Mouse (Mus musculus) liver, embryonic 13.5 days (tissue): Measurements from ENCODE around the gene Vmn2r13. TPM values are rescaled to one million over a fixed set of nuclear protein-coding genes. Genes with fewer than 3 reads are reported as not detected.
"Not testable (repeated sequence)": the region's sequence is repeated elsewhere in the genome, so short reads cannot be mapped to it uniquely, and the experiment has no call there.

Source experiments
- ATAC-seq: fragments of 200-750 bp; cut with Nextera tagmentation; 2 replicates; pipeline ENCODE4 v1.8.0; 2017; ENCODE audit warnings: low read depth, mild to moderate bottlenecking, moderate number of reproducible peaks, moderate library complexity
- DNase-seq: peaks from one replicate; pipeline ENCODE4 v3.0.0; 2022
- H3K27ac ChIP-seq: fragments of 300-500 bp; sonication (generic); 2 replicates; pipeline ENCODE4 v1.5.1; 2015; ENCODE audit warnings: moderate library complexity, mild to moderate bottlenecking, inconsistent platforms
- H3K27me3 ChIP-seq: fragments of 300-500 bp; sonication (generic); 2 replicates; pipeline ENCODE4 v1.6.1; 2015; ENCODE audit warnings: mild to moderate bottlenecking, inconsistent platforms
- H3K36me3 ChIP-seq: fragments of 300-500 bp; sonication (generic); 2 replicates; pipeline ENCODE4 v1.6.1; 2015; ENCODE audit warnings: mild to moderate bottlenecking, inconsistent platforms
- H3K4me1 ChIP-seq: fragments of 300-500 bp; sonication (generic); replicated peaks from 2 replicates; pipeline ENCODE4 v1.6.1; 2015; ENCODE audit warnings: inconsistent platforms
- H3K4me2 ChIP-seq: fragments of 300-500 bp; sonication (generic); 2 replicates; pipeline ENCODE4 v1.6.1; 2015; ENCODE audit warnings: inconsistent platforms, mild to moderate bottlenecking, moderate library complexity
- H3K4me3 ChIP-seq: fragments of 300-500 bp; sonication (generic); replicated peaks from 2 replicates; pipeline ENCODE4 v1.5.1; 2015; ENCODE audit warnings: mild to moderate bottlenecking, inconsistent platforms
- H3K9ac ChIP-seq: fragments of 300-500 bp; sonication (generic); 2 replicates; pipeline ENCODE4 v1.6.1; 2015; ENCODE audit warnings: mild to moderate bottlenecking, inconsistent platforms
- H3K9me3 ChIP-seq: fragments of 300-500 bp; sonication (generic); replicated peaks from 2 replicates; pipeline ENCODE4 v1.6.1; 2016; ENCODE audit warnings: inconsistent platforms
- WGBS: fragments of 180-500 bp; shearing (Covaris S2); methylation state at CpG from one replicate; pipeline ENCODE4 v1.1.7; 2015; ENCODE audit not compliant: insufficient replicate concordance; 5-methylcytosine and 5-hydroxymethylcytosine counted together
- polyA plus RNA-seq: library from polyadenylated mRNA; unstranded; fragments of >200 nt; fragmentation: Nextera tagmentation; extraction: Ambion mirVana; gene quantifications from 2 replicates; pipeline ENCODE4 v1.2.1, GENCODE M21; 2015

The Vmn2r13 gene
- not detected in 2 replicates for polyA plus RNA-seq

DNA sequence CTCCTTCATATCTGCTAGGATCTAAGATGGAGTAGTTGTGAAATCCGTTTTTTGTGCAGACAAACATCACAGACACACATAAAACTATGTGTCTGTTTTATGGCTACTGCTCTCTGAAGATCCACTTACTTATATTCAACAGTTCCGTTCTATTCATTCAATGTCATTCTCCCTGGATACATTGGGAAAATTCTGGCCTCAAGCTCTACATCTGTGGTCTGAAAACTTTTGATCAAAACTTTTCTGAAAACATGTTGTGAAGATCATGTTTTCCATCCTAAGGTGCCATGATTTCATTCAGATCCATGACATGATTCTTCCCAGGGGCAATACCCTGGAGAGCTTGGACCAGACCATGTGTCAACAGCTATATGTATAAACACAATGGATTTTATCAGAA is at the start of gene Vmn2r13:
TSS of gene Vmn2r13 (minus strand) at position 101 of the 400 bp plus-strand sequence.
- H3K4me2 ChIP-seq = not testable (repeated sequence)

GRCm38 (mm10) chr5:109224608-109225007 is 32.6 kb upstream of the Vmn2r13 start, which contains the start of gene Vmn2r14:
Vmn2r14 (minus strand) TSS chr5:109224708.
- H3K9me3 ChIP-seq = no peaks in the 10 kb centered on the region
- H3K4me2 ChIP-seq = no peak within 1 kb of the TSS
- no peak within 1 kb of the TSS for H3K4me3 ChIP-seq
- no peaks in the 10 kb centered on the region for H3K27me3 ChIP-seq
- H3K9ac ChIP-seq = no peak within 1 kb of the TSS
- DNase-seq (no peak), ATAC-seq (no peak)
- H3K27ac ChIP-seq = no peak within 1 kb of the TSS
- 37% methylated on average over 3 of the region's 3 CpGs for WGBS
- no peaks in the 10 kb centered on the region for H3K36me3 ChIP-seq
- no peaks in the 10 kb centered on the region for H3K4me1 ChIP-seq

More for the DNA sequence above, at the start of gene Vmn2r13:
- not testable (repeated sequence) for H3K36me3 ChIP-seq, H3K27ac ChIP-seq, H3K27me3 ChIP-seq, H3K4me3 ChIP-seq, DNase-seq, H3K9ac ChIP-seq, H3K4me1 ChIP-seq, ATAC-seq, H3K9me3 ChIP-seq
- WGBS = 40% methylated on average over 2 of the region's 2 CpGs

DNA sequence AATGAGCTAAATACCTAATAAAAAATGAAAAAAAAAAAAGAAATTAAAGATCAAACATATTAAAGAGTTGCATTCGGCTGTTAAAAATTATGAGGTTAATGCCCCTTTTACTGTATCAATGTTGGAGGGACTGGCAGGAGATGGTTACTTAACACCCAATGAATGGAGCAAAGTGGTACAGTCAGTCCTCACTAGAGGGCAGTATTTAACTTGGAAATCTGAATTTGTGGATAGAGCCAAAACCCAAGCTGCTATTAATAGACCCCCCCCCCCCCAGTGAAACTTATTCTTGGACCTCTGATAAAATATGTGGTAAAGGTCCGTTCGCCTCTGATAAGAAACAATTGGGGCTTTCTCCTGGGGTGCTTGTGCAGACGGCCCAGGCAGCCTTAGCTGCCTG is 25.1 kb downstream of the Vmn2r13 start:
- DNase-seq, H3K4me3 ChIP-seq, H3K4me1 ChIP-seq, H3K4me2 ChIP-seq, H3K9ac ChIP-seq, H3K36me3 ChIP-seq, ATAC-seq, H3K27ac ChIP-seq, H3K27me3 ChIP-seq, H3K9me3 ChIP-seq: not testable (repeated sequence)
- 55% methylated on average over 4 of the region's 4 CpGs for WGBS

GRCm38 (mm10) chr5:109160121-109160520 is 31.9 kb downstream of the Vmn2r13 start:
- Histone ChIP-seq H3K4me2 (no peak overlapping the region), H3K4me3 (no peak overlapping the region), H3K36me3 (no peaks in the 10 kb centered on the region), H3K9ac (no peak overlapping the region), H3K9me3 (peaks cover 4% of the 10 kb centered on the region; the same call in 1 of the 2 replicates), H3K4me1 (no peaks in the 10 kb centered on the region), H3K27ac (no peak overlapping the region), H3K27me3 (no peaks in the 10 kb centered on the region)
- WGBS = 69% methylated on average over 5 of the region's 5 CpGs
- ATAC-seq = no peak
- DNase-seq = no peak

DNA sequence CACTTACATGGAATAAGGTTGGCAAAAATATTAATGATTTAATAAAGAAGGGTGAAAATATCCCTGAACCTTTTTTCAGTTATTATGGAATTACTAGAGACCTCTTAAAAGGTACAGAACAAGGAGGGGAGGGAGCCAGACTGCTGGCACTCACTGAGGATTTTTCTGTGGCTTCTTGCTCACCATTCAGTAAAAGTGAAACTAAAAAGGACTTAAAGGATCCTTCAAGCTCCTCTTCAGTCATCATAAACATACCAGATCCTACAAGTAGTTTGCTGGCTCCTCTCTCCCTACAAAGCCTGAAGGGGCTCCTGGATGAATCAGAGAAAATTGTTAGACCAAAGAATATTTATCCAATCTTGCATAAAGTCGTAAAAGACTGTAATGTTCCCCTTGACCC is 32.4 kb downstream of the Vmn2r13 start:
- not testable (repeated sequence) for ATAC-seq, DNase-seq, H3K27me3 ChIP-seq, H3K4me1 ChIP-seq, H3K36me3 ChIP-seq, H3K9me3 ChIP-seq, H3K27ac ChIP-seq, H3K9ac ChIP-seq, H3K4me3 ChIP-seq, H3K4me2 ChIP-seq
- 35% methylated on average over 1 of the region's 1 CpGs for WGBS

GRCm38 (mm10) chr5:109158488-109159485 is 33.2 kb downstream of the Vmn2r13 start:
- not testable (repeated sequence) for H3K36me3 ChIP-seq, ATAC-seq, H3K9ac ChIP-seq, DNase-seq, H3K9me3 ChIP-seq, H3K4me3 ChIP-seq, H3K27me3 ChIP-seq, H3K4me2 ChIP-seq, H3K27ac ChIP-seq, H3K4me1 ChIP-seq
- 49% methylated on average over 14 of the region's 14 CpGs for WGBS

- Histone ChIP-seq H3K4me1 (no peaks in the 10 kb centered on the region), H3K9ac (no peak overlapping the region), H3K4me2 (no peak overlapping the region), H3K9me3 (0 out of 2 replicates have a peak, but pooled peaks cover 5% of the 10 kb centered on the region), H3K27me3 (no peaks in the 10 kb centered on the region), H3K4me3 (no peak overlapping the region), H3K36me3 (no peaks in the 10 kb centered on the region), H3K27ac (no peak overlapping the region)
- no peak for ATAC-seq
- no peak for DNase-seq
- WGBS = 58% methylated on average over 2 of the region's 2 CpGs
These were observed 52.5 kb downstream of the Vmn2r13 start for GRCm38 (mm10) chr5:109139546-109139945.

GRCm38 (mm10) chr5:109136731-109137130 is 55.3 kb downstream of the Vmn2r13 start:
- Histone ChIP-seq H3K9ac (no peak overlapping the region), H3K27me3 (no peaks in the 10 kb centered on the region), H3K4me3 (no peak overlapping the region), H3K4me2 (no peak overlapping the region), H3K36me3 (no peaks in the 10 kb centered on the region), H3K27ac (no peak overlapping the region), H3K9me3 (0 out of 2 replicates have a peak, but pooled peaks cover 5% of the 10 kb centered on the region), H3K4me1 (no peaks in the 10 kb centered on the region)
- WGBS = 51% methylated on average over 2 of the region's 2 CpGs
- DNase-seq (no peak), ATAC-seq (no peak)

Other genes starting within 250 kb of the Vmn2r13 start
- gene Vmn2r10, start 185.7 kb downstream of the Vmn2r13 start, polyA plus RNA-seq = not detected in 2 replicates
- not detected in 2 replicates for gene Vmn2r11, start 132.6 kb downstream of the Vmn2r13 start, polyA plus RNA-seq
- not detected in 2 replicates for gene Vmn2r12, start 94.2 kb downstream of the Vmn2r13 start, polyA plus RNA-seq
- not detected in 2 replicates for gene Vmn2r14, start 32.5 kb upstream of the Vmn2r13 start, polyA plus RNA-seq
- gene Vmn2r15, start 105.4 kb upstream of the Vmn2r13 start, polyA plus RNA-seq = not detected in 2 replicates
- gene Vmn2r16, start 138.0 kb upstream of the Vmn2r13 start, polyA plus RNA-seq = not detected in 2 replicates
- not detected in 2 replicates for gene Vmn2r17, start 227.5 kb upstream of the Vmn2r13 start, polyA plus RNA-seq